ENCODE assay signal across 10 mouse cellular contexts in genomic region chr10:22631956-22632355, GRCm38 (mm10). TPM values are rescaled to one million over a fixed set of nuclear protein-coding genes. Genes with fewer than 3 reads are reported as not detected.
"Had no signal": no experiment of that assay in that cellular context is flagged by ENCODE, and none has a peak within 500 bp of the region (broad histone marks: within the 10 kb centered on the region; RNA-seq: fewer than 3 reads in every experiment).

No protein-coding gene starts in this region.

- H3K36me3 ChIP-seq: limb, embryonic 12.5 days; midbrain, embryonic 12.5 days had no signal

- H3K9me3 ChIP-seq: limb, embryonic 12.5 days; midbrain, embryonic 12.5 days had no signal

- ATAC-seq: midbrain, embryonic 16.5 days had no signal

- H3K9ac ChIP-seq: limb, embryonic 12.5 days; liver, embryonic 14.5 days; midbrain, embryonic 12.5 days had no signal

- DNase-seq: kidney, adult 8-10 months; kidney, postnatal 25 days; liver; lung, adult 18-20 months; thymus, postnatal 36 days had no signal

- H3K4me2 ChIP-seq: limb, embryonic 12.5 days; midbrain, embryonic 12.5 days had no signal

- H3K27me3 ChIP-seq: limb, embryonic 12.5 days; midbrain, embryonic 12.5 days had no signal

- H3K27ac ChIP-seq: limb, embryonic 12.5 days; liver, embryonic 14.5 days; midbrain, embryonic 12.5 days had no signal

- H3K4me3 ChIP-seq: limb, embryonic 12.5 days; midbrain, embryonic 12.5 days had no signal

RNA-seq across cellular contexts. Expression of gene Slc2a12, which starts 12.9 kb away (rescaled TPM):
- total RNA-seq: megakaryocyte-erythroid progenitor cell, adult 5-6 weeks had no signal
